Mouse (Mus musculus): ENCODE measurements around the gene Adgrl2. TPM values are rescaled to one million over a fixed set of nuclear protein-coding genes. Genes with fewer than 3 reads are reported as not detected.

The Adgrl2 gene
- total RNA-seq, 4 experiments from 2014 or later = 61.5 to 72.6 (median 67.9) TPM

GRCm38 (mm10) chr3:148819323-148820046, 170.9 kb downstream of the Adgrl2 start:
- no peak for DNase-seq

DNA sequence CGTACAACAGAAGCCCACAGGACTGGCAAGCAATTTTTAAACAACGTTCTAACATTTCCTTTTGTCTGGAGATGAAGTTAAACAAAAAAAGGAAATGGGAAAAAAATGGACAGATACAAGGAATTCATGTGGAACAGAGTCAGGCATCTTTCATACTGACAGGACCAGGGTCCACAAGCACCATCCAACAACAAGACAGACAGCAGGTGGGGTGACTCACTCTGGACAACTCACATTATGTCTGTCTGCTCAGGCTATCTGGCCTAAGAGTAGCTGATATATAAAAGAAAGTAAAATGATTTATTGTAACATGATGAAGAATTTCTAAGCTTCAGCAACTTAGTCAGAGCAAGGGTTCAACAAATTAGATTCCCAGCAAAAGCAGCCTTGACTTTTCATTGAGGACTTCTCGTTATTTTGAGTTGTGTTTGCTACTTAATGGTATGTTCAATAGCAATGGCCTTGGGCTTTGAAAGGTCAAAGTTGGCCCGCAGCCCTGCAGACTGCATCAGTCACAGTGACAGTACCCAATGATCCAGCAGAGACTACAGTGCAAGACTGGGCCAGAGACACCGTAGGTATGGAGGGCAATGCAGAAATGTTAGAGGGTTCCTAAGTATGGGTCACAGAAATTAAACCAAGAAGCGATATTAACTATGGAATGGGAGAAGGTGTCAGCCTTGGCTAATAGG, 171.8 kb downstream of the Adgrl2 start:
- DNase-seq = peak; percentile 67

- no peak for DNase-seq
These were observed 172.9 kb downstream of the Adgrl2 start for GRCm38 (mm10) chr3:148817491-148817890.

DNA sequence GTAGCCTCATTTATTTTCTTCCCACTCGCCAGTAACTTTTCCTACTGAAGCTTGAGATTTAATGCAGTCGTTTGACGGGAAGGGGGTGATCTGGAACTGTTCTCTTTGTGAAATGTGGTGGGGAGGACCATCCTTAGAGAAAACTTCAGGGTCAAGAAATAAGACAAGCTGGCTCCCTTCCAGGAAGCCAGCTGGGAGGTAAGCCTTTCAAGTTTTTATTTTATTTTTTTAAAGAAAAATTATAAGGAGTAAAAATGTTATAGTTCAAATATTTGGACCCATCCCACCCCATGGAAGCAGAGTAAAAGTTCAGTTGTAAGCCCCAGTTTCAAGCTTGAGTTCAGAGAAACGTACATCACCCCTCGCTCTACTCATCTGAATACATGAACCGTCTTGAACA, 177.2 kb downstream of the Adgrl2 start:
- no peak for DNase-seq

GRCm38 (mm10) chr3:148812059-148812458, 178.3 kb downstream of the Adgrl2 start:
- DNase-seq = no peak

GRCm38 (mm10) chr3:148806977-148807376, 183.4 kb downstream of the Adgrl2 start:
- DNase-seq = no peak

- DNase-seq = no peak
These were observed 197.0 kb downstream of the Adgrl2 start for GRCm38 (mm10) chr3:148793286-148793913.

- DNase-seq = no peak
These were observed 220.0 kb downstream of the Adgrl2 start for GRCm38 (mm10) chr3:148770310-148770709.

Data from adrenal gland, adult 8-10 months (tissue).